Mouse (Mus musculus): ENCODE data around the gene Wdr46. TPM values are rescaled to one million over a fixed set of nuclear protein-coding genes. Genes with fewer than 3 reads are reported as not detected.
A peak's percentile ranks its signal among the peaks of the same experiment; 100 is the strongest.

Gene Wdr46
- polyA plus RNA-seq, 1 experiment from 2014 or later, result 19.2 TPM

- Histone ChIP-seq H3K27ac (ENCODE audit: low read length) (peak overlapping the region; percentile 83), H3K9me3 (replicated peaks; ENCODE audit: control insufficient read depth, low read length, poor library complexity, severe bottlenecking) (no peaks in the 10 kb centered on the region), H3K36me3 (ENCODE audit: control insufficient read depth, insufficient read depth, low read length) (peaks cover 19% of the 10 kb centered on the region), H3K4me2 (ENCODE audit: low read length) (peak overlapping the region; percentile 65), H3K9ac (ENCODE audit: low read depth, low read length) (peak overlapping the region; percentile 65), H3K4me1 (ENCODE audit: control insufficient read depth, insufficient read depth, low read length) (peaks cover 25% of the 10 kb centered on the region), H3K27me3 (ENCODE audit: control insufficient read depth, insufficient read depth, low read depth, low read length) (peaks cover 2% of the 10 kb centered on the region; the same call in 1 of the 2 replicates), H3K4me3 (ENCODE audit: low read depth, low read length) (peak overlapping the region; percentile 52)
- 0% methylated on average over 9 of the region's 20 CpGs for WGBS
- peak; percentile 26 for ATAC-seq
These were observed 24.2 kb upstream of the Wdr46 start for GRCm38 (mm10) chr17:33916294-33916693.

- Histone ChIP-seq H3K9ac (ENCODE audit: low read depth, low read length) (peak overlapping the region; percentile 50), H3K36me3 (ENCODE audit: control insufficient read depth, insufficient read depth, low read length) (peaks cover 12% of the 10 kb centered on the region), H3K4me1 (ENCODE audit: control insufficient read depth, insufficient read depth, low read length) (peaks cover 25% of the 10 kb centered on the region), H3K4me2 (ENCODE audit: low read length) (peak overlapping the region; percentile 65), H3K4me3 (ENCODE audit: low read depth, low read length) (peak overlapping the region; percentile 52), H3K27ac (ENCODE audit: low read length) (no peak overlapping the region), H3K9me3 (replicated peaks; ENCODE audit: control insufficient read depth, low read length, poor library complexity, severe bottlenecking) (no peaks in the 10 kb centered on the region), H3K27me3 (ENCODE audit: control insufficient read depth, insufficient read depth, low read depth, low read length) (peaks cover 2% of the 10 kb centered on the region; the same call in 1 of the 2 replicates)
- no peak for ATAC-seq
- 70% methylated on average over 31 of the region's 31 CpGs for WGBS
These were observed 23.4 kb upstream of the Wdr46 start for GRCm38 (mm10) chr17:33916847-33917655.

- Histone ChIP-seq H3K27ac (ENCODE audit: low read length) (no peak overlapping the region), H3K36me3 (ENCODE audit: control insufficient read depth, insufficient read depth, low read length) (peaks cover 10% of the 10 kb centered on the region), H3K9ac (ENCODE audit: low read depth, low read length) (no peak overlapping the region), H3K4me1 (ENCODE audit: control insufficient read depth, insufficient read depth, low read length) (peaks cover 25% of the 10 kb centered on the region), H3K27me3 (ENCODE audit: control insufficient read depth, insufficient read depth, low read depth, low read length) (peaks cover 2% of the 10 kb centered on the region; the same call in 1 of the 2 replicates), H3K4me3 (ENCODE audit: low read depth, low read length) (no peak overlapping the region), H3K4me2 (ENCODE audit: low read length) (no peak overlapping the region), H3K9me3 (replicated peaks; ENCODE audit: control insufficient read depth, low read length, poor library complexity, severe bottlenecking) (no peaks in the 10 kb centered on the region)
- ATAC-seq, result no peak
- WGBS, result 83% methylated on average over 18 of the region's 18 CpGs
These were observed 22.7 kb upstream of the Wdr46 start for GRCm38 (mm10) chr17:33917656-33918292.

GRCm38 (mm10) chr17:33918293-33919203, 21.9 kb upstream of the Wdr46 start:
- Histone ChIP-seq H3K4me1 (ENCODE audit: control insufficient read depth, insufficient read depth, low read length) (peaks cover 25% of the 10 kb centered on the region), H3K9me3 (replicated peaks; ENCODE audit: control insufficient read depth, low read length, poor library complexity, severe bottlenecking) (no peaks in the 10 kb centered on the region), H3K4me3 (ENCODE audit: low read depth, low read length) (peak overlapping the region; percentile 37; the same call in 1 of the 2 replicates), H3K4me2 (ENCODE audit: low read length) (peak overlapping the region; percentile 59), H3K36me3 (ENCODE audit: control insufficient read depth, insufficient read depth, low read length) (peaks cover 6% of the 10 kb centered on the region), H3K27me3 (ENCODE audit: control insufficient read depth, insufficient read depth, low read depth, low read length) (peaks cover 2% of the 10 kb centered on the region; the same call in 1 of the 2 replicates), H3K9ac (ENCODE audit: low read depth, low read length) (no peak overlapping the region), H3K27ac (ENCODE audit: low read length) (no peak overlapping the region)
- ATAC-seq, result no peak
- WGBS, result 63% methylated on average over 37 of the region's 37 CpGs

- 2% methylated on average over 52 of the region's 52 CpGs for WGBS
- ATAC-seq, result no peak
- H3K36me3 ChIP-seq (ENCODE audit: control insufficient read depth, insufficient read depth, low read length), result no peaks in the 10 kb centered on the region
- H3K4me1 ChIP-seq (ENCODE audit: control insufficient read depth, insufficient read depth, low read length), result peaks cover 25% of the 10 kb centered on the region
- H3K4me2 ChIP-seq (ENCODE audit: low read length), result peak overlapping the region; percentile 59
- H3K4me3 ChIP-seq (ENCODE audit: low read depth, low read length), result peak overlapping the region; percentile 37
- H3K27me3 ChIP-seq (ENCODE audit: control insufficient read depth, insufficient read depth, low read depth, low read length), result peaks cover 2% of the 10 kb centered on the region; the same call in 1 of the 2 replicates
- peak overlapping the region; percentile 23; the same call in 1 of the 2 replicates for H3K27ac ChIP-seq (ENCODE audit: low read length)
- H3K9ac ChIP-seq (ENCODE audit: low read depth, low read length), result peak overlapping the region; percentile 54
- no peaks in the 10 kb centered on the region for H3K9me3 ChIP-seq (replicated peaks; ENCODE audit: control insufficient read depth, low read length, poor library complexity, severe bottlenecking)
These were observed 20.8 kb upstream of the Wdr46 start for GRCm38 (mm10) chr17:33919351-33920281.

- Histone ChIP-seq H3K4me1 (ENCODE audit: control insufficient read depth, insufficient read depth, low read length) (peaks cover 20% of the 10 kb centered on the region), H3K9me3 (replicated peaks; ENCODE audit: control insufficient read depth, low read length, poor library complexity, severe bottlenecking) (no peaks in the 10 kb centered on the region), H3K9ac (ENCODE audit: low read depth, low read length) (peak overlapping the region; percentile 54), H3K27ac (ENCODE audit: low read length) (0 out of 2 replicates have a peak overlapping the region, but pooled peaks have one; percentile 23), H3K36me3 (ENCODE audit: control insufficient read depth, insufficient read depth, low read length) (no peaks in the 10 kb centered on the region), H3K4me3 (ENCODE audit: low read depth, low read length) (peak overlapping the region; percentile 37), H3K27me3 (ENCODE audit: control insufficient read depth, insufficient read depth, low read depth, low read length) (peaks cover 2% of the 10 kb centered on the region; the same call in 1 of the 2 replicates), H3K4me2 (ENCODE audit: low read length) (peak overlapping the region; percentile 59)
- ATAC-seq, result no peak; the same call in 1 of the 2 replicates
- WGBS, result 1% methylated on average over 36 of the region's 36 CpGs
These were observed 20.0 kb upstream of the Wdr46 start for GRCm38 (mm10) chr17:33920282-33921097.

- H3K4me2 ChIP-seq (ENCODE audit: low read length), result no peak overlapping the region
- 90% methylated on average over 7 of the region's 7 CpGs for WGBS
These were observed 19.1 kb upstream of the Wdr46 start for GRCm38 (mm10) chr17:33921361-33921760.

More at GRCm38 (mm10) chr17:33921361-33921760, 19.1 kb upstream of the Wdr46 start:
- H3K9ac ChIP-seq (ENCODE audit: low read depth, low read length), result no peak overlapping the region
- no peak for ATAC-seq
- peaks cover 3% of the 10 kb centered on the region; the same call in 1 of the 2 replicates for H3K36me3 ChIP-seq (ENCODE audit: control insufficient read depth, insufficient read depth, low read length)
- no peak overlapping the region for H3K4me3 ChIP-seq (ENCODE audit: low read depth, low read length)
- H3K9me3 ChIP-seq (replicated peaks; ENCODE audit: control insufficient read depth, low read length, poor library complexity, severe bottlenecking), result no peaks in the 10 kb centered on the region
- no peak overlapping the region for H3K27ac ChIP-seq (ENCODE audit: low read length)
- H3K4me1 ChIP-seq (ENCODE audit: control insufficient read depth, insufficient read depth, low read length), result peaks cover 20% of the 10 kb centered on the region
- H3K27me3 ChIP-seq (ENCODE audit: control insufficient read depth, insufficient read depth, low read depth, low read length), result peaks cover 2% of the 10 kb centered on the region; the same call in 1 of the 2 replicates
